In genomic region chr13:49400139-49400538, GRCm38 (mm10) we compare ENCODE assay signal across 8 mouse cellular contexts. TPM values are rescaled to one million over a fixed set of nuclear protein-coding genes. Genes with fewer than 3 reads are reported as not detected.
DNase-seq lines count a peak whose midpoint lies in the region; ATAC-seq and TF ChIP-seq lines count a peak whose summit lies in the region.
"Had no signal": no experiment of that assay in that cellular context is flagged by ENCODE, and none has a peak within 500 bp of the region (broad histone marks: within the 10 kb centered on the region; RNA-seq: fewer than 3 reads in every experiment).

No protein-coding gene starts in this region.

- no peak overlapping the region for H3K4me3 ChIP-seq in lung, adult 2 months (replicated peaks; ENCODE audit: extremely low read depth, low read depth, low read length)
- H3K4me3 ChIP-seq: erythroblast, embryonic 14.5 days had no signal

- 24% methylated on average over 6 of the region's 6 CpGs for WGBS in lung, adult 2 months

- peak; percentile 64 for TF ChIP-seq CTCF in lung, adult 2 months (IDR thresholded peaks at IDR 0.05; ENCODE audit: insufficient read depth, low read length)

- ATAC-seq in hematopoietic stem cell, adult 5-6 weeks (replicated peaks in 1 of 2; ENCODE audit: insufficient read depth in 1 of 2, low FRiP score in 2 of 2, low TSS enrichment in 1 of 2, low read depth in 1 of 2, poor library complexity in 2 of 2, severe bottlenecking in 2 of 2): peak; percentile 56 to 74

- H3K4me1 ChIP-seq in lung, adult 2 months (ENCODE audit: control insufficient read depth, insufficient read depth, low read length): no peaks in the 10 kb centered on the region

- peak; percentile 43 to 58 for DNase-seq in right cerebral cortex, adult 2 months (ENCODE audit: low spot score in 2 of 2)
- DNase-seq in right cerebral cortex, adult 18-20 months: no peak
- DNase-seq in embryo, embryonic 10.5 days (ENCODE audit: low spot score): peak; percentile 50
- DNase-seq in lung, adult 2 months: no peak
- DNase-seq in layer of hippocampus, postnatal 36 days: no peak
- no peak for DNase-seq in spleen, postnatal 10 days (ENCODE audit: low spot score in 2 of 2)

- no peak for TF ChIP-seq POLR2A in lung, adult 2 months (IDR thresholded peaks at IDR 0.05; ENCODE audit: borderline replicate concordance, extremely low read depth, low read depth, low read length)

RNA-seq across cellular contexts. Expression of gene Ippk, which starts 20.9 kb away (rescaled TPM):
- 11.0 and 12.2 TPM in 2 replicates for total RNA-seq in hematopoietic stem cell, adult 5-6 weeks (2017)
- polyA plus RNA-seq in lung, adult 2 months (2012; rRNA removed): 4.9 and 7.3 TPM in 2 replicates
- total RNA-seq in layer of hippocampus, postnatal 36 days (2021): 10 to 100 TPM; 34.5 to 37.9 TPM

RNA-seq across cellular contexts. Expression of gene Bicd2, which starts 58.8 kb away (rescaled TPM):
- total RNA-seq in hematopoietic stem cell, adult 5-6 weeks (2017): 18.0 and 21.2 TPM in 2 replicates
- polyA plus RNA-seq in lung, adult 2 months (2012; rRNA removed): 53.3 and 63.2 TPM in 2 replicates
- 10 to 100 TPM; 54.5 to 59.8 TPM for total RNA-seq in layer of hippocampus, postnatal 36 days (2021)

Comparison
In these comparisons a context has a peak if more than half of its experiments do, and no peak if none do; other contexts are left out.
1. DNase-seq: peak in right cerebral cortex, adult 2 months (2 of 2) and embryo, embryonic 10.5 days (single experiment); none in right cerebral cortex, adult 18-20 months (single experiment), lung, adult 2 months (single experiment), layer of hippocampus, postnatal 36 days (0 of 2) and spleen, postnatal 10 days (0 of 2).